Mouse (Mus musculus): ENCODE results near the gene Foxo4.

The Foxo4 gene

DNA sequence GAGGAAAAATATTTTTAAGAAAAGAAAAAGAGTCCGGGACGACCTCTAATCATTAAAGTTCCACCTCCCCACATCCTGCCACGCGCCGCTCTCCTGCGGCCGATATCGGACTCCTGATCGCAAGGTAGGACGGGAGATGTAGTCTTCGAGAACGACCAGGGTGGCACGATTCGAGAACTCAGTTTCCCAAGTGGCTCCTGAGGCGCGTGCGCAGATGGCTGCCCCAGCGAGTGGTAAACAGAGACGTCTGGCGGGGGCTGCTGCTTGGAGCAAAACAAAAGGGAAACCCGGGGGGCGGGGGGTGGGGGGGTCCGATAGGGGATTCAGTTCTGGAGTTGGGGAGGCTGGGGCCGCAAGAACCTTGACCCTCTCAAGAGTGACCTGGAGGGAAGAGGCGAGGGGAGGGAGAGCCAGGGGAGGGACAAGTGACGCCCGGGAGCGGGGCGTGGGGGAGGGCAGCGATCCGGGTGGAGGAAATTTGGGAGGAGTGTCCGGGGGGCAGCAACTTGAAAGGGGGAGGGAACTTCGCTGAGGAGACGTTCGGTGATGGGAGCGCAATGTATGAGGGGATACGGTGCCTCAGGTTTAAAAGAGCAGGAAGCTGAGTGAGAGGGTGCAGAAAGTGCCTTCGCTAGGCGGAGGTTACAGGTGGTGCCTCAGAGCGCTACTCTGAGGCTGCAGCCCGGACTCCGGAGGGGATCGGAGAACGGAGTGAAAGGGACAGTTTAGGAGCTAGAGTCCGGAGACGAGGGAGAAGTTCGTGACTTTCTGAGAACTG lies at the start of gene Foxo4:
Gene Foxo4, plus strand, starts transcription at position 577 of the 778 bp plus-strand sequence.
- DNase-seq (ENCODE audit: low spot score in 2 of 2): peak; percentile 84 to 91

- DNase-seq (ENCODE audit: low spot score in 2 of 2): peak; percentile 75 to 87
Measured at GRCm38 (mm10) chrX:101221834-101222795, 32.2 kb upstream of the Foxo4 start, which contains the start of gene Snx12. Gene Snx12 (minus strand): TSS chrX:101222563.

DNA sequence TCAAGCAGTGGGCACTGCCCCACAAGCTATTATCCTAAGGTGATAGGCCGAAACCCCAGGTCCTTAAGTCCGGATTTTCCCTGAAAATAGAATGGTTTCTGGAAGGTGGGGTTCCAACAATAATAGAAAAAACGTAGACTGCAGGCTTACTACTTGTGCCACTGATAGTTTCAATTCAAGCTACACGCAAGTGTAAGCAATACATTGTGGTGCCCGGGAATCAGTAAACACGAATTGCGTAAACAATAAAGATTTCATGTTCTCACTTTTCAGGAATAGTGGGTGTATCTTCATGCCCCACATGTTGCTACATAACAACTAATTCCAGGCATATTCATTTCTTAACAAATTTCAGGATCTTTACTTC lies 31.5 kb upstream of the Foxo4 start:
- DNase-seq (ENCODE audit: low spot score in 2 of 2): no peak

- no peak for DNase-seq (ENCODE audit: low spot score in 2 of 2)
Measured at GRCm38 (mm10) chrX:101245011-101245410, 9.3 kb upstream of the Foxo4 start.

DNA sequence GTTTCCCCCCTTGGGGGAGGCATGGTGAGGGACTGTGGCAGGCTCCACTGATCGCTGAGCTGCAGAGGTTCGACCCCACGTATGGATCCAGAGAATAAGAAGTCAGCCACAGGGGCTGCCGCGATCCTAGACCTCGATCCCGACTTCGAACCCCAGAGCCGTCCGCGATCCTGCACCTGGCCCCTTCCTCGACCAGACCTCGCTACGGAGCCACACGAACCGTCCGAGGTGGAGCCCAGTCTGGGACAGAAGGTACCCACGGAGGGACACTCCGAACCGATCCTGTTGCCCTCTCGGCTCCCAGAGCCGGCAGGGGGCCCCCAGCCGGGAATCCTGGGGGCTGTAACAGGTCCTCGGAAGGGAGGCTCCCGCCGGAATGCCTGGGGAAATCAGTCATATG lies 412 bp downstream of the Foxo4 start:
- DNase-seq (ENCODE audit: low spot score in 2 of 2): peak in 1 of 2 experiments; percentile 69

GRCm38 (mm10) chrX:101256603-101257002 lies 2.3 kb downstream of the Foxo4 start:
- peak; percentile 24 to 71 for DNase-seq (ENCODE audit: low spot score in 2 of 2)

DNA sequence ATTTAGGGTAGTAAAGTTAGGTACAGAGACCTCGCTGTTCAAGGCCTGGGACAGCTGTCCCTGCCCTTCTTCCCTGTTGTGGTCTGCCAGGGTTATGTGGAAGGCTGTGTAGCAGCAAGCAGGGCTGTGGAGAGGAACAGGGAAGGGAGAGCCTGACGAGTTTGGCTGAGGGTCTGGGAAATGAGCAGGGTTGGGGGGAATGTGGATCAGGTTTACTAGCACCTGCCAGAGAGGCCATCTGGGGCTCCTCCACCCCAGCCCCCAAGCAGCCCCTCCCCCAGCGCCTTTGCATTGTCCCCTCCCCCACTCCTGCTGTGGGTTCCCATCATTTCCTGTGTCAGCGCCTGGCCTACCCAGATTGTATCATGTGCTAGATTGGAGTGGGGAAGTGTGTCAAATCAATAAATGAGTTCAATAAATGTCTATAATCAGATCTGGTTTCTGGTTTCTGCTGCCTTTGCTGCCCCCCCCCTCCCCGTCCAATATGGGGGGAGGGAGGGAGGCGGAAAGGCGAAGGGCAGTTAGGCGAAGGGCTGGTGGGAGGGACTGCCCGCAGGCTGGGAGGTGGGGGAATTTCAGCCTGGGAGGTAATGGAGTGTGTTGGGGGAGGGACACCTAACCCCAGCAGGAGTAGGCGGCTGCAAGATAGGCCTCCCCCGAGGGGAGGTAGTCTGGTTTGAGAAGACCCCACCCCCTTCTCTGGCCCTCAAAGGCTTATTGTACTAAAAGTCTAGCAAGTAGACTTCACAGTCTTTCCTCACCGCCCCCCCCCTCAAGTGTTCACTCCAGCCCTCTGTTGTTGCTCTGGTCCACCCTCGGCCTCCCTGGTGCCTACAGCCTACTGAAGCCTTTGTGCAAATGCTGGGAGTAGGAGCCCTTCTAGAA lies 6.4 kb downstream of the Foxo4 start:
- no peak for DNase-seq (ENCODE audit: low spot score in 2 of 2)

DNA sequence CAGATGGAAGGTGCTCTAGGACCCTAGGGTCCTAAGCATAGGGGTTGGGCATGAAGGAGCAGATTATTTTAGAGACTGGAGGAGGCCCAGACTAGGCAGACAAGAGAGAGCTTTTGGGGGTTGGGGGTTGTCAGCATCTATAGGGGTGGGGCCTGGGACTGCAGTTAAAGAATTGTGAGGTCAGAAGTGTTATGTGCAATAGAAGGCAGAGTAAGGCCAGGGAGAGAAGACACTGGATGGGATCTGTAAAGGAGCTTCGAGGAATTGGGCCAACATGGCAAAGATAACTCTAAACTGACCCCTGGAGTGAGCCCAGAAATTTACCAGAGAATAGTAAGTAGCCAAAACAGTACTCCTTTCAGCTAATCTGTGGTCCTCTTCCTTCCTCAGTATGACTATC lies 9.6 kb downstream of the Foxo4 start, which contains the start of gene Gm614:
Gene Gm614, minus strand, starts transcription at position 101 of the 400 bp plus-strand sequence.
- DNase-seq (ENCODE audit: low spot score in 2 of 2): no peak

- no peak for DNase-seq (ENCODE audit: low spot score in 2 of 2)
Measured at GRCm38 (mm10) chrX:101266631-101267030, 12.3 kb downstream of the Foxo4 start.

DNA sequence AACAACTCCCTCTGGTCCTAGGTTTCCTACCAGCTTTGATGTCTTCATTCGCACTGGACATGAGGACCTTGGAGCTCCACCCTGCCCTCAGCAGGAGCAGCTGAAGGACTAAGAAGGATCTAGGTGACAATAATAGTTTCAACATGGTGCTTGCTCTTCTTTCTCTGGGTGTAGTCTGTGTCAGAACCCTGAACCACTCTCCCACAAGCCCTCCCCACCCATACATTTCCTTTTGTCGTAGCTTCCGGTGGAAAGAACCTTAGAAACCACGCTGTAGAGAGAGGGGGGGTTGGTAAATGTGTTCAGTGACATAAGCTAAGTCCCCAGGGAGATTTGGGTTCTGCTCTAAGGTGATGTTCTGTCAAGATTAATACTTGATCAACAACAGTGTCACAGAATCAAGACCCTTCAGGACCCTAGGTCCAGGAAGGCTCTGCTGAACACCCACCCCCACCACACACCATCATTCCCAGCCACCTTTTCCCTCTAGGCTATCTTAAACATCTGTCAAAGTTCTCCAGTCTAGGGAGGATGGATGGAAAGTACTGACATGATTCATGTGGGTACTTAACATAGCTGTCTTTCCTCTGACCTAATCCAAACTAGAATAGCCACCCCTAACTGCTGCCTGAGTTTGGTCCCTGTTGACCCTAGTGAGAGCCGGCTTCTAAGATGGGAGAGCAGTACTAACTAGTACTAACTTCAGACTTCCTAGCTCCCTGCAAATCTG lies 13.9 kb downstream of the Foxo4 start, which contains the start of gene Il2rg:
Gene Il2rg, minus strand, starts transcription at position 231 of the 730 bp plus-strand sequence.
- no peak for DNase-seq (ENCODE audit: low spot score in 2 of 2)

DNA sequence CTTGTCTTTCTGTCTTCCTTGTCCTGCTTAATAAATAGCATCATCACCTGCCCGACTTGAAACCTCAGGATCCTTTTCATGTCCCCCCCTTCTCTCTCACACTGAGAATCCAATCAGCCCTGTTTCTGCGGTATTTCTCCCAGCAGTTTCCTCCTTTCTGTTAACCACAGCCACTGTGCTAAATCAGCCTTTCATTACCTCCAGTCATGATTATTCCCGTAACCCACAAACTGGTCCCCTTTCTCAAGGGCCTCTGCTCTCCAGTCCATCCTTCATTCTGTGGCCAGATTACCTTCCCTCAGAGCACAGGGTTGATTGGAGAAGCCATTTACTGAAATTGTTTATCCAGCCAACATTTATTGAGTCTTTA lies 14.4 kb downstream of the Foxo4 start, which contains the start of gene Gm20489:
Gene Gm20489, minus strand, starts transcription at position 269 of the 370 bp plus-strand sequence.
- DNase-seq (ENCODE audit: low spot score in 2 of 2): no peak

DNA sequence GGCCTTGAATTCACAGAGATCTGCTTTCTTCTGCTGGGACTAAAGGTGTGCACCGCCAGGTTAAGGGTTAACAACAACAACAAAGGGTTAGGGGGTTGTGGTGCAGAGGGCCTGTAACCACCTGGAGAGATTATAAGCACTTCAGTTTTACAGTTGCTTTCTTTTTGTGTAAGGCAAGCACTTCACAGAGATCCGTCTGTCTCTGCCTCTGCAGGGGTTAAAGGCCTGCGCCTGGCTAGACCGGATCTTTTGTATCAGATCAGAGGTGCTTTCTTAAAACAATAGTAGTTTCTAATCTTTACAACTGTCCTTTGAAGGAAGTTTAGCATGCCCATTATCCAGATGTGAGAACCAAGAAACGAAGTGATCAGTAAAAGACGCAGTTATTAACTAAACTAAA lies 19.1 kb downstream of the Foxo4 start:
- DNase-seq (ENCODE audit: low spot score in 2 of 2): no peak

GRCm38 (mm10) chrX:101273875-101274738 lies 19.8 kb downstream of the Foxo4 start, which contains the start of gene Med12:
Gene Med12 (plus strand): TSS chrX:101274030.
- DNase-seq (ENCODE audit: low spot score in 2 of 2): peak; percentile 90 to 92

- peak in 1 of 2 experiments; percentile 51 for DNase-seq (ENCODE audit: low spot score in 2 of 2)
Measured at GRCm38 (mm10) chrX:101282813-101283212, 28.5 kb downstream of the Foxo4 start.

DNA sequence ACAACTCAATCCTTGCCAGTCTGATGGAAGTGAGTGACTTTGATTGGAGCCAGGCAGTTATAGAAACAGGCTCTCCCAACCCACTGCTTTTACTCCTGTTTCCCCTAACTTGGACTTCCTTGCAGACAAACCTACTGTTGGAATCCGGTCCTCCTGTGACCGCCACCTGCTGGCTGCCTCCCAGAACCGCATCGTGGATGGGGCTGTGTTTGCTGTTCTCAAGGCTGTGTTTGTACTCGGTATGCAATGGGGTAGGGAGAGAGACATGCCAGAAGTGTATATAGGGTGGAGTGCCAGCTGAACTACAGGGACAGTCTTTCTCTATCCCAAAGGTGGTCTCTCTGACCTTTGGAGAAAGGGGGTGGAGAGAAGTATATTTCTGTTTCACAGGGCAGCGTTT lies 31.2 kb downstream of the Foxo4 start:
- peak; percentile 75 to 88 for DNase-seq (ENCODE audit: low spot score in 2 of 2)

GRCm38 (mm10) chrX:101285953-101286670 lies 31.8 kb downstream of the Foxo4 start:
- peak in 1 of 2 experiments; percentile 58 for DNase-seq (ENCODE audit: low spot score in 2 of 2)

- peak; percentile 42 to 68 for DNase-seq (ENCODE audit: low spot score in 2 of 2)
Measured at GRCm38 (mm10) chrX:101287543-101287942, 33.2 kb downstream of the Foxo4 start.

- no peak for DNase-seq (ENCODE audit: low spot score in 2 of 2)
Measured at GRCm38 (mm10) chrX:101288432-101288831, 34.1 kb downstream of the Foxo4 start.

DNA sequence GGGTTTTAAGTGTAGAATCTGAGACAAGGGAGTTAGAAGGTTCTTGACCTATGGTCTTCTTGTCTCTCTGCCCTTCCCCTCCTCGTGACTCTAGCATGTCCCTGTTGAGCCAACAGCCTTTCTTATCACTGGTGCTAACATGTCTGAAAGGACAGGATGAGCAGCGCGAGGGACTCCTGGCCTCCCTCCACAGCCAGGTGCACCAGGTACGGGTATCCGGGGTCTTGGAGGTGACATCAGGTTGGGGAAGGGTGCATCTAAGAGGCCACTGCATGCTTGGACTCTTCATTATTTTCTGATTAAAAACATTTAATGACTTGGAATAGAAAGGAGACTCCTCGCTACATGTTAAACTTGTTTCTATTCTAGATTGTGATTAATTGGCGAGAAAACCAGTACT lies 34.7 kb downstream of the Foxo4 start:
- DNase-seq (ENCODE audit: low spot score in 2 of 2): peak in 1 of 2 experiments; percentile 55

Measured in spleen, postnatal 4 days (tissue).